Mouse (Mus musculus): Measurements from ENCODE around the gene Omp. TPM values are rescaled to one million over a fixed set of nuclear protein-coding genes. Genes with fewer than 3 reads are reported as not detected.

The Omp gene
- polyA plus RNA-seq, 1 experiment from 2014 or later: 0.39 TPM

GRCm38 (mm10) chr7:98148721-98149407 lies 3.6 kb upstream of the Omp start:
- H3K4me2 ChIP-seq: no peak overlapping the region
- WGBS: 71% methylated on average over 10 of the region's 10 CpGs
- H3K27ac ChIP-seq: peak overlapping the region; percentile 67
- H3K9ac ChIP-seq: no peak overlapping the region
- no peak overlapping the region for H3K4me3 ChIP-seq (replicated peaks)
- no peak for ATAC-seq (replicated peaks; ENCODE audit: low FRiP score)
- no peaks in the 10 kb centered on the region for H3K9me3 ChIP-seq (replicated peaks)
- peaks cover 55% of the 10 kb centered on the region for H3K4me1 ChIP-seq
- H3K36me3 ChIP-seq: no peaks in the 10 kb centered on the region
- no peaks in the 10 kb centered on the region for H3K27me3 ChIP-seq

DNA sequence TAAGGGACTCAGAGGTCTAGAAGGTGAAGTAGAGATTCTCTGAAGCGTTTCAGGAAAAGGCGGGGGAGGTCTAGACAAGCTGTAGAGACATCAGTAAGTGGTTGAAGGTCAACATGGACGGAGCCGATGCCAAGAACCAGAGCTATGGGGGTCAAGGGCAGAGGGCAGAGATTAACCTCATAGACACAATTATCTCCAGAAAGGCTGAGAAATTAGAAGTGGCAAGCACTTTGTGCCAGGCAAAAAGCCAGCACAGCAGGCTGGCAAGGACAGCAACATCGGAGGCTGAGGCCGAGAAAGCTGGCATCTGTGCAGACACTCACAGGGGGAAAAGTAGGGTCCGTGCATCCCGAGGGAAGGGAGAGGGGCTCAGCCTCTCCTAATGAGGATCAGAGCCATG lies 2.5 kb upstream of the Omp start:
- 54% methylated on average over 8 of the region's 8 CpGs for WGBS
- no peak overlapping the region for H3K27ac ChIP-seq
- no peak for ATAC-seq (replicated peaks; ENCODE audit: low FRiP score)

GRCm38 (mm10) chr7:98146447-98146845 lies 1.1 kb upstream of the Omp start:
- H3K4me2 ChIP-seq: no peak overlapping the region
- no peak overlapping the region for H3K4me3 ChIP-seq (replicated peaks)
- H3K9ac ChIP-seq: no peak overlapping the region
- peaks cover 64% of the 10 kb centered on the region for H3K4me1 ChIP-seq
- no peaks in the 10 kb centered on the region for H3K36me3 ChIP-seq
- H3K9me3 ChIP-seq (replicated peaks): no peaks in the 10 kb centered on the region
- no peak for ATAC-seq (replicated peaks; ENCODE audit: low FRiP score)
- no peak overlapping the region for H3K27ac ChIP-seq
- H3K27me3 ChIP-seq: no peaks in the 10 kb centered on the region
- 54% methylated on average over 8 of the region's 8 CpGs for WGBS

More for the DNA sequence above, 2.5 kb upstream of the Omp start:
- Histone ChIP-seq H3K27me3 (no peaks in the 10 kb centered on the region), H3K36me3 (no peaks in the 10 kb centered on the region), H3K4me1 (peaks cover 64% of the 10 kb centered on the region), H3K4me2 (no peak overlapping the region), H3K4me3 (replicated peaks) (no peak overlapping the region), H3K9me3 (replicated peaks) (no peaks in the 10 kb centered on the region), H3K9ac (no peak overlapping the region)

DNA sequence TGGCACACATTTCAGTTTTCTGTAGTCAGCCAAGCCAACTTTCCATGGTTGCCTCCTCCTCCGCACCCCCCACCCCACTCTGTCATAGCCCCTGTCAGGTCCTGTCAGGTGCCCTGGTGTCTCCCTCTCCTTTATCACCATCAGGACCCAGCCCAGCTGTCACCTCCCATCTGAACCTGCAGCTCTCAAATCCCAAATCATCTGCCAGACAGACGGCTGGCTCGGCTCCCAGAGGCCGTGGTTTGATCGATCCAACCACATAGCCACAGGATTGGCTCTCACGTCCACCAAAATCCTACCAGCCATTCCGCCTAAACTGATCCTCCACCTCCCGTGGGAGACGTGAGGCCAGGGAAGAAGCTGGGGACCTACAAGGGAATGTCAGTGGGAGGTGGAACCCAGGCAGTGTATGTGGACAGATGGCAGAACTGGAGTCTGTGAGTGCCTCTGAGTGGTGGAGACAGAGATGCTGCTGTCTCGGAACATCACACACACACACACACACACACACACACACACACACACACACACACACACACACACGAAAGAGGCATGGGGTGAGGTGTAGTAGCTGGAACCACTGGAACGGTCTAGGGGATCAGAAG lies 642 bp upstream of the Omp start:
- Histone ChIP-seq H3K9me3 (replicated peaks) (no peaks in the 10 kb centered on the region), H3K9ac (no peak overlapping the region), H3K4me2 (no peak overlapping the region), H3K36me3 (no peaks in the 10 kb centered on the region), H3K4me1 (peaks cover 63% of the 10 kb centered on the region), H3K27ac (no peak overlapping the region), H3K4me3 (replicated peaks) (no peak overlapping the region), H3K27me3 (no peaks in the 10 kb centered on the region)
- no peak for ATAC-seq (replicated peaks; ENCODE audit: low FRiP score)
- 78% methylated on average over 12 of the region's 12 CpGs for WGBS

GRCm38 (mm10) chr7:98142648-98143047 lies 2.7 kb downstream of the Omp start:
- Histone ChIP-seq H3K27me3 (no peaks in the 10 kb centered on the region), H3K9me3 (replicated peaks) (no peaks in the 10 kb centered on the region), H3K9ac (no peak overlapping the region), H3K4me1 (peaks cover 55% of the 10 kb centered on the region), H3K4me3 (replicated peaks) (no peak overlapping the region), H3K27ac (peak overlapping the region; percentile 86), H3K36me3 (no peaks in the 10 kb centered on the region), H3K4me2 (no peak overlapping the region)
- peak; percentile 66 for ATAC-seq (replicated peaks; ENCODE audit: low FRiP score)
- 49% methylated on average over 3 of the region's 3 CpGs for WGBS

GRCm38 (mm10) chr7:98142247-98142646 lies 3.1 kb downstream of the Omp start:
- Histone ChIP-seq H3K36me3 (no peaks in the 10 kb centered on the region), H3K27me3 (no peaks in the 10 kb centered on the region), H3K4me3 (replicated peaks) (no peak overlapping the region), H3K4me1 (peaks cover 54% of the 10 kb centered on the region), H3K27ac (peak overlapping the region; percentile 86), H3K9ac (no peak overlapping the region), H3K9me3 (replicated peaks) (no peaks in the 10 kb centered on the region), H3K4me2 (no peak overlapping the region)
- ATAC-seq (replicated peaks; ENCODE audit: low FRiP score): peak; percentile 73
- WGBS: 30% methylated on average over 8 of the region's 8 CpGs

DNA sequence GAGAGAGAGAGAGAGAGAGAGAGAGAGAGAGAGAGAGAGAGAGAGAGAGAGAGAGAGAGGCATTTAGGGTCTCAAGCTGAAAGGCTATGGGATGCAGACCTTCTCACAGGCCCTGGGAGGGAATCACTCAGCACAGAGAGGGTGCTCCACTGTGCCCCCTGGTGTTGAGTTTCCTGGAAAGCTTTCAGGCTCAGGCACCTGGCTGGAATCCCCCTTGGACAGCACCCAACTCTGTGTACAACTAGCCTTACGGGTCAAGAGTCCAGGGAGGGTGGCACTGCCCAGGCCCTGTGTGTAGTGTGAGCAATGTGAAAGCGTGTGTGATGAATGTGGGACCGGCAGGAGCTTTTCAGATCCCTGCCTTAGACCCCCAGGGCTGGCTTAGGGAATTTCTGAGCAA lies 4.1 kb downstream of the Omp start:
- ATAC-seq (replicated peaks; ENCODE audit: low FRiP score): no peak
- Histone ChIP-seq H3K27me3 (no peaks in the 10 kb centered on the region), H3K27ac (peak overlapping the region; percentile 86), H3K4me3 (replicated peaks) (no peak overlapping the region), H3K9me3 (replicated peaks) (no peaks in the 10 kb centered on the region), H3K9ac (no peak overlapping the region), H3K4me1 (peaks cover 52% of the 10 kb centered on the region), H3K36me3 (no peaks in the 10 kb centered on the region), H3K4me2 (no peak overlapping the region)
- 63% methylated on average over 3 of the region's 3 CpGs for WGBS

DNA sequence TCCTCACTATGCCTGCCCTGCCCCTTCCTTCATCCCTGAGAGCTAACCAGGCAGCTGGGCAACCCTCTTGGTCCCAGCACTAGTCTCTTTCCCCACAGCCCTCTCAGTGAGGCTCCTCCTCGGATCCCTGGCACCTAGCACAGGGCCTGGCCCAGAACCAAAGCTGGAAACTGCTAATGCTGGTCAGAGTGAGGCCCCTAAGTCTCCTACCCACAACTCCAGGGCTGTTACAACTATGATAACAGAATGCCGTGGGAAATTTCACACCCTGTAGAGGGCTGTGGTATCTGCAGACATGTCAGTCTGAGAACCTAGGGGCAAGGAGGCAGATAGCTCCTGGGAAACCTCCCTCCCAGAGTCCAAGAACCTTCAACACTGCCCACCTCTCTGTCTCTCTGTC lies 4.7 kb downstream of the Omp start:
- 43% methylated on average over 2 of the region's 2 CpGs for WGBS
- Histone ChIP-seq H3K4me1 (peaks cover 52% of the 10 kb centered on the region), H3K4me3 (replicated peaks) (no peak overlapping the region), H3K36me3 (no peaks in the 10 kb centered on the region), H3K27ac (no peak overlapping the region), H3K27me3 (no peaks in the 10 kb centered on the region), H3K9ac (no peak overlapping the region), H3K4me2 (no peak overlapping the region), H3K9me3 (replicated peaks) (no peaks in the 10 kb centered on the region)
- no peak for ATAC-seq (replicated peaks; ENCODE audit: low FRiP score)

- ATAC-seq (replicated peaks; ENCODE audit: low FRiP score): no peak
- Histone ChIP-seq H3K4me2 (no peak overlapping the region), H3K27me3 (no peaks in the 10 kb centered on the region), H3K9me3 (replicated peaks) (no peaks in the 10 kb centered on the region), H3K4me3 (replicated peaks) (no peak overlapping the region), H3K36me3 (no peaks in the 10 kb centered on the region), H3K9ac (no peak overlapping the region), H3K4me1 (peaks cover 52% of the 10 kb centered on the region), H3K27ac (no peak overlapping the region)
- 16% methylated on average over 9 of the region's 9 CpGs for WGBS
Measured at GRCm38 (mm10) chr7:98139216-98139615, 6.1 kb downstream of the Omp start.

DNA sequence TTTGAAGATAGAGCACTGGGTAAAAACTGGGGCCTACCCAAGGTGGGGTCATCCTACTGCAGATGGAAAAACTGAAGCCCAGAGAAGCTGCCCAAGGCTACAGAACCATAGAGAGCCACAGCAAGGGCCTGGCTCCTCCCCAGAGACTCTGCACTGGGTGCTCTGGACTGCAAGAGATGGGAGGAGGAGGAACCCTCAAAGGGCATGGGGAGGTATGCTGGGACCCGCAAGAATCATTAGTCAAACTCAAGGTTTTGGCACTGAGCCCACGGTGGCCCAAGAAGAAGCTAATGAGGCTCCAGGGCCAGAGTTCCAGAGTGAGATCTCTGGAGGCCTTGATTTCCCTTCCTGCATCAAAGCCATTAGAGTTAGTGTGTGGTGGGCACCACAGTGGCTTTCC lies 7.3 kb downstream of the Omp start:
- H3K4me3 ChIP-seq (replicated peaks): no peak overlapping the region
- no peaks in the 10 kb centered on the region for H3K9me3 ChIP-seq (replicated peaks)
- no peak for ATAC-seq (replicated peaks; ENCODE audit: low FRiP score)
- no peak overlapping the region for H3K9ac ChIP-seq
- H3K27ac ChIP-seq: no peak overlapping the region
- WGBS: 47% methylated on average over 2 of the region's 2 CpGs
- H3K36me3 ChIP-seq: no peaks in the 10 kb centered on the region
- no peaks in the 10 kb centered on the region for H3K27me3 ChIP-seq
- peaks cover 42% of the 10 kb centered on the region for H3K4me1 ChIP-seq
- no peak overlapping the region for H3K4me2 ChIP-seq

GRCm38 (mm10) chr7:98137583-98137982 lies 7.7 kb downstream of the Omp start:
- no peak overlapping the region for H3K4me3 ChIP-seq (replicated peaks)
- ATAC-seq (replicated peaks; ENCODE audit: low FRiP score): no peak
- 50% methylated on average over 3 of the region's 3 CpGs for WGBS
- no peak overlapping the region for H3K4me2 ChIP-seq
- no peak overlapping the region for H3K9ac ChIP-seq
- H3K9me3 ChIP-seq (replicated peaks): no peaks in the 10 kb centered on the region
- H3K36me3 ChIP-seq: no peaks in the 10 kb centered on the region
- no peaks in the 10 kb centered on the region for H3K27me3 ChIP-seq
- H3K4me1 ChIP-seq: peaks cover 38% of the 10 kb centered on the region
- H3K27ac ChIP-seq: no peak overlapping the region

- H3K27me3 ChIP-seq: no peaks in the 10 kb centered on the region
- H3K4me1 ChIP-seq: no peaks in the 10 kb centered on the region
- no peak overlapping the region for H3K4me2 ChIP-seq
- no peak overlapping the region for H3K27ac ChIP-seq
- WGBS: 92% methylated on average over 8 of the region's 8 CpGs
- H3K9ac ChIP-seq: no peak overlapping the region
- H3K36me3 ChIP-seq: 0 out of 2 replicates have a peak, but pooled peaks cover 7% of the 10 kb centered on the region
- H3K4me3 ChIP-seq (replicated peaks): no peak overlapping the region
- ATAC-seq (replicated peaks; ENCODE audit: low FRiP score): no peak
- H3K9me3 ChIP-seq (replicated peaks): no peaks in the 10 kb centered on the region
Measured at GRCm38 (mm10) chr7:98131751-98132150, 13.6 kb downstream of the Omp start.

DNA sequence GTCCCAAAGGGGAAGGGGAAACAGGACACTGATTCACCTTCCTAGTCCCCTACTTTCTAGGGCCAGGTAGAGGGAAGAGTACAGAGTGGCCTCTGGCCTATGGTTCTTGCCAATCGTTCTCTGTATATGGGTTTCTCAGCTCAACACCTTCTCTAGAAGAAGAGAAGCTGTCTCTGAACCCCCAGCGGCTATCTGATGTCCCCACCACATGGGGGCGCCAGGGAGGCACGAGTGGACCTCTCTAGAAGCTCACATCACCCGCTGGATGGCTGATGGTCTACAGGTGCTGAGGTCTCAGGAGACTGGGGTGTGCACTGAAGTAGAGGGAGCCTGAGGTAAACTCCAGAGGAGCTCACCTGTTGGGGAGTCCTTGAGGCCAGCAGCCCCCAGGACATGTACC lies 19.8 kb downstream of the Omp start:
- no peak overlapping the region for H3K4me3 ChIP-seq (replicated peaks)
- 30% methylated on average over 5 of the region's 5 CpGs for WGBS
- H3K27me3 ChIP-seq: no peaks in the 10 kb centered on the region
- no peak overlapping the region for H3K27ac ChIP-seq
- H3K4me1 ChIP-seq: peaks cover 2% of the 10 kb centered on the region; the same call in 1 of the 2 replicates
- ATAC-seq (replicated peaks; ENCODE audit: low FRiP score): no peak
- H3K9ac ChIP-seq: no peak overlapping the region
- H3K36me3 ChIP-seq: peaks cover 19% of the 10 kb centered on the region; the same call in 1 of the 2 replicates
- H3K4me2 ChIP-seq: no peak overlapping the region
- no peaks in the 10 kb centered on the region for H3K9me3 ChIP-seq (replicated peaks)

Measured in kidney, embryonic 15.5 days (tissue).